Mouse (Mus musculus) embryonic facial prominence, embryonic 15.5 days (tissue): ENCODE measurements around the gene Tnfrsf26. TPM values are rescaled to one million over a fixed set of nuclear protein-coding genes. Genes with fewer than 3 reads are reported as not detected.

Source experiments
- ATAC-seq: fragments of 200-750 bp; cut with Nextera tagmentation; 2 replicates; pipeline ENCODE4 v1.8.0; 2017; ENCODE audit warnings: low read depth, moderate TSS enrichment; ENCODE audit not compliant: insufficient number of reproducible peaks, low FRiP score, low TSS enrichment
- H3K27ac ChIP-seq: fragments of 300-500 bp; sonication (generic); replicated peaks from 2 replicates; pipeline ENCODE4 v1.5.1; 2015; ENCODE audit warnings: mild to moderate bottlenecking, inconsistent platforms
- H3K27me3 ChIP-seq: fragments of 300-500 bp; sonication (generic); 2 replicates; pipeline ENCODE4 v1.6.1; 2015; ENCODE audit warnings: inconsistent platforms
- H3K36me3 ChIP-seq: fragments of 300-500 bp; sonication (generic); 2 replicates; pipeline ENCODE4 v1.6.1; 2015; ENCODE audit warnings: mild to moderate bottlenecking, inconsistent platforms
- H3K4me1 ChIP-seq: fragments of 300-500 bp; sonication (generic); 2 replicates; pipeline ENCODE4 v1.6.1; 2015; ENCODE audit warnings: inconsistent platforms
- H3K4me2 ChIP-seq: fragments of 300-500 bp; sonication (generic); replicated peaks from 2 replicates; pipeline ENCODE4 v1.6.1; 2015; ENCODE audit warnings: mild to moderate bottlenecking, inconsistent platforms
- H3K4me3 ChIP-seq: fragments of 300-500 bp; sonication (generic); replicated peaks from 2 replicates; pipeline ENCODE4 v1.5.1; 2015; ENCODE audit warnings: mild to moderate bottlenecking, inconsistent platforms
- H3K9ac ChIP-seq: fragments of 300-500 bp; sonication (generic); 2 replicates; pipeline ENCODE4 v1.6.1; 2015; ENCODE audit warnings: inconsistent platforms
- H3K9me3 ChIP-seq: fragments of 300-500 bp; sonication (generic); replicated peaks from 2 replicates; pipeline ENCODE4 v1.6.1; 2016; ENCODE audit warnings: inconsistent platforms
- WGBS: fragments of 180-500 bp; shearing (Covaris S2); methylation state at CpG from one replicate; pipeline ENCODE4 v1.1.7; 2015; 5-methylcytosine and 5-hydroxymethylcytosine counted together
- polyA plus RNA-seq: library from polyadenylated mRNA; unstranded; fragments of >200 nt; fragmentation: Nextera tagmentation; extraction: Ambion mirVana; gene quantifications from 2 replicates; pipeline ENCODE4 v1.2.1, GENCODE M21; 2015

Gene Tnfrsf26
- polyA plus RNA-seq, 1 experiment from 2014 or later: 1.4 TPM

DNA sequence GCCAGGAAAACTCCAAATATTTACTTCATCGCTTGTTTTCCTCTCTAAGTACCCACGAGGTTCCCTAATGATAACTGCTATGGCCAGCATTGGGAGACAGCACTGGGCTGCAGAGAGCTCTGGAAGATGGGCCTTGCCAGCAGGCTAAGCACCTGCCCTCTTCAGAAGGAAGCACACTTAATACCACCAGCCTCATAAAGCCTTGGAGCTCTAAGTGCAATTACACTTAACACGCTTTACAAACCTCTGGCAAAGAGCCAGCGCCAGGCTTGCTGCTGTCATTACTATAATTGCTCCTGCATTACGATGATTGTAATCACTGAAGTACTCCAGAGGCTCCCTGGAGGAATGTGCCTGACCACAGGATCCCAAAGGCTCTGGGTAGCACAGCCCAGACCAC lies 33.7 kb downstream of the Tnfrsf26 start:
- H3K36me3 ChIP-seq: peaks cover 20% of the 10 kb centered on the region
- ATAC-seq: no peak
- H3K9me3 ChIP-seq: no peaks in the 10 kb centered on the region
- H3K9ac ChIP-seq: no peak overlapping the region
- H3K4me1 ChIP-seq: peaks cover 29% of the 10 kb centered on the region
- H3K4me3 ChIP-seq: no peak overlapping the region
- H3K27ac ChIP-seq: no peak overlapping the region
- no peaks in the 10 kb centered on the region for H3K27me3 ChIP-seq
- H3K4me2 ChIP-seq: no peak overlapping the region
- 59% methylated on average over 5 of the region's 5 CpGs for WGBS

DNA sequence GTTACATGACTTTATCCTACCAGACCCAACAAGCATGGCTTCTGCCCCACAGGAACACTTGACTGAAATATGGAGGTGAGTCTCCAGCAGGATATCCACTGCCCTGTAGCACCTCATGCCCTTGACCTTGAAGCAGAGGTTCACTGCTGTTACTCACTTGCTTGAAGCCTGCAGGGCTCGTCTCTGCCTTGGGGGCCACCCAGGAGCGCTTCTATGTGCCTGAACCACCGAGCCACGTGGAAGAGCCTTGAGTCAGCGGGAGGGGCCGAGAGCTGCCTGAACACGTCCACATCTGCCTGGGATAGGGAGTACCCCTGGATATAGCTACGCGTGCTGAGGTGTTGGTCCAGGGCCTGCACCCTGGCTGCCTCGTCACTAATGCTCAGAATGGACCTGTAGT lies 36.3 kb downstream of the Tnfrsf26 start:
- no peaks in the 10 kb centered on the region for H3K27me3 ChIP-seq
- no peak overlapping the region for H3K4me3 ChIP-seq
- no peak overlapping the region for H3K4me2 ChIP-seq
- H3K27ac ChIP-seq: no peak overlapping the region
- no peak overlapping the region for H3K9ac ChIP-seq
- H3K36me3 ChIP-seq: peaks cover 45% of the 10 kb centered on the region
- no peak for ATAC-seq
- no peaks in the 10 kb centered on the region for H3K9me3 ChIP-seq
- peaks cover 14% of the 10 kb centered on the region for H3K4me1 ChIP-seq
- 69% methylated on average over 10 of the region's 10 CpGs for WGBS

- Histone ChIP-seq H3K4me2 (no peak overlapping the region), H3K4me1 (no peaks in the 10 kb centered on the region), H3K9ac (no peak overlapping the region), H3K4me3 (no peak overlapping the region), H3K9me3 (no peaks in the 10 kb centered on the region), H3K27me3 (no peaks in the 10 kb centered on the region), H3K36me3 (peaks cover 80% of the 10 kb centered on the region), H3K27ac (no peak overlapping the region)
- no peak for ATAC-seq
- WGBS: 89% methylated on average over 4 of the region's 4 CpGs
Observed at GRCm38 (mm10) chr7:143588006-143588405, 40.5 kb downstream of the Tnfrsf26 start.

DNA sequence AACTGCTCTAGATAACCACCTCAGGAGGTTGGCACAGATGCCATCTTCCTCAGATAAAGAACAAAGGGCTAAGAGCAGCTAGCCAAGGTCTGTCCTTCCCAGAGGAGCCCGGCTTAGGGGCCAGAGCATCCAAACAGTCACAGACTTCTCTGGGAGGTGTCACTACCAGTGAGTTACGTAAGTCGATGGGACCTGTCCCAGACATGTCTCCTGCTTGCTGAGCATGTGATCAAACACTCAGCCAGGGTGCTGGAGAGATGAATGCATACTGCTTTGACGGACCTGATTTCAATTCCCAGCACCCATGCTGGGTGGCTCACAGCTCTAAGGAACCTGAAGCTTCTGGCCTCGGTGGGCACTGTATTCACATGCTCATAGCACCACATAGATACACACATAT lies 40.9 kb downstream of the Tnfrsf26 start:
- Histone ChIP-seq H3K4me3 (no peak overlapping the region), H3K9ac (no peak overlapping the region), H3K4me1 (no peaks in the 10 kb centered on the region), H3K4me2 (no peak overlapping the region), H3K9me3 (no peaks in the 10 kb centered on the region), H3K27ac (no peak overlapping the region), H3K36me3 (peaks cover 84% of the 10 kb centered on the region), H3K27me3 (no peaks in the 10 kb centered on the region)
- no peak for ATAC-seq
- WGBS: 85% methylated on average over 5 of the region's 5 CpGs

DNA sequence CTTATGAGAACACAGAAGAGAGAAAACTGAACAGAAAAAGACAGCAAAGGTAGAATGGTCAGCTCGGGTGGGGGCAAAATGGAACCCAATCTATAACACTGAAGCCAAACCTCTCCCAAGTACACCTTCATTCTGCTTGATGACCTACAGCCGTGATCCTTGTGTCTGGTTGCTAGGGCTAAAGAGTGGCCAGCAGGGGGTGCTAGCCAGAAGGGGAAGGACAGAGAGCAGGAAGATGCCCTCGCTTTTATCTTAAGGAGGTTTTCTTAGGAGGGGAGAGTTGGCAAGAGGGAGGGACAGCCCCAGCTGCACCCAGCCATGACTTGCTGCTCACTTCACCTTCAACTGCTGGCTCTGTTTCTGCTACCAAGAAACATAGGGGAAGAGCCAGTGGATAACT lies 44.6 kb downstream of the Tnfrsf26 start:
- 30% methylated on average over 3 of the region's 3 CpGs for WGBS
- no peak for ATAC-seq

DNA sequence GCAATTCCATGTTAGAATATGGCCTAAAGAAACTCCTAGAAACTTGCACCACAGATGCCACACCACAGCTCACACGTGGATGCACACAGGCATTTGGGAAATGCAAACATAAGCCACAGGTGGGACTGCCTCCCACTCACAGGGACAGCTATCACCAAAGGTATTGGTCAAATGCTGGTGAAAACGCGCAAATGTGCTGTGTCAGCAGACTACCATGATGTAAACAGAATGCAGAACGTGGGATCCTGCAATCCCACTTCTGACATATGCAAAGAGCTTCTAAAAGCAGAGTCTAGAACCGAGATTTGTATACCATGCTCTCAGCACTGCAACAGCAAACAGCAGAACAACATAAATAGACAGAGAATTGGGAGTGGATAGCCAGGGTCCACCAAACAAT lies 45.5 kb downstream of the Tnfrsf26 start:
- Histone ChIP-seq H3K9ac (no peak overlapping the region), H3K27me3 (no peaks in the 10 kb centered on the region), H3K9me3 (no peaks in the 10 kb centered on the region), H3K4me2 (no peak overlapping the region), H3K4me3 (no peak overlapping the region), H3K27ac (no peak overlapping the region), H3K36me3 (peaks cover 89% of the 10 kb centered on the region), H3K4me1 (no peaks in the 10 kb centered on the region)
- no peak for ATAC-seq
- WGBS: 90% methylated on average over 5 of the region's 5 CpGs

More for the DNA sequence above, 44.6 kb downstream of the Tnfrsf26 start:
- H3K4me1 ChIP-seq: no peaks in the 10 kb centered on the region
- no peak overlapping the region for H3K9ac ChIP-seq
- H3K9me3 ChIP-seq: no peaks in the 10 kb centered on the region
- no peaks in the 10 kb centered on the region for H3K27me3 ChIP-seq
- no peak overlapping the region for H3K27ac ChIP-seq
- no peak overlapping the region for H3K4me3 ChIP-seq
- H3K36me3 ChIP-seq: peaks cover 89% of the 10 kb centered on the region
- H3K4me2 ChIP-seq: no peak overlapping the region

DNA sequence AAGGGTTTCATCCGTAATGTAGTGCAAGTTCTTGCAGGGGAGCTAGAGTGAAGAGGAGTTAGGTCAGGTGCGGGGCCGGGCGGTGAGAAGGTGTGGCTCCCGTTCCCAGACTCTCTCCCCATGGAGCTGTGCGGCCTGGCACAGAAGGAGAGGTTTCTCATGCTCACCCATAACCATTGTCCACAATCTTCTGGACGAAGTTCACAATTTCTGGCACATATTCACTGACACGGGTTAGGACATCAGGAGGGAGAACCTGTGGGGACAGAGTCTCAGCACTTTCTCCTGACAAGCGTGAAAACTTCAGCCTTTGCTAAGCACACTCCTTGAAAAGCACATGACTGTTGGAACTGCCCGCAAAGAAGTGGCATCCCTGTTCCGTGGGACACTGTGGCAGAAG lies 52.8 kb downstream of the Tnfrsf26 start:
- H3K27ac ChIP-seq: no peak overlapping the region
- no peak overlapping the region for H3K4me2 ChIP-seq
- ATAC-seq: no peak
- 94% methylated on average over 11 of the region's 11 CpGs for WGBS
- H3K4me1 ChIP-seq: no peaks in the 10 kb centered on the region
- H3K36me3 ChIP-seq: peaks cover 94% of the 10 kb centered on the region
- H3K9me3 ChIP-seq: no peaks in the 10 kb centered on the region
- H3K27me3 ChIP-seq: no peaks in the 10 kb centered on the region
- no peak overlapping the region for H3K4me3 ChIP-seq
- no peak overlapping the region for H3K9ac ChIP-seq

DNA sequence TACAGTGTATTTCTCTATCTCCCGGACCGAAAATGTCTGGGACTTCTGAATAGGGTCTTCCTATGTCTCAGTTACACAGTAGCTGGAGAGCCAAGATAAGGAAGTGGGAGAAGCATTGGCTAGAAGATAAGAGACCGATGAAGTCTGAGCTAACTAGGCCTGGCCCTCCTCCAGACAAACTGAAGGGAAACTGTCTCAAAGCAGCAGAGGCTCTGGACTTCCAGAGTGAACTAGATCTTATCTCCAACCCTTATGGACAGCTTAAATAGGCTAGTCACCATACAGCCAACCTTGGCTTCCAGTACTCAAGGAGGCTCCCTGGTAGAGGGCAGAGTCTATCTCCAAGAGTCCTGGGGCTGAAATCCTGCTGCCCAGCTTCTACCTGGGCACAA lies 62.9 kb downstream of the Tnfrsf26 start:
- Histone ChIP-seq H3K27ac (no peak overlapping the region), H3K27me3 (no peaks in the 10 kb centered on the region), H3K9me3 (no peaks in the 10 kb centered on the region), H3K4me2 (no peak overlapping the region), H3K36me3 (peaks cover 96% of the 10 kb centered on the region), H3K4me1 (no peaks in the 10 kb centered on the region), H3K4me3 (no peak overlapping the region), H3K9ac (no peak overlapping the region)
- 94% methylated on average over 3 of the region's 3 CpGs for WGBS
- ATAC-seq: no peak

DNA sequence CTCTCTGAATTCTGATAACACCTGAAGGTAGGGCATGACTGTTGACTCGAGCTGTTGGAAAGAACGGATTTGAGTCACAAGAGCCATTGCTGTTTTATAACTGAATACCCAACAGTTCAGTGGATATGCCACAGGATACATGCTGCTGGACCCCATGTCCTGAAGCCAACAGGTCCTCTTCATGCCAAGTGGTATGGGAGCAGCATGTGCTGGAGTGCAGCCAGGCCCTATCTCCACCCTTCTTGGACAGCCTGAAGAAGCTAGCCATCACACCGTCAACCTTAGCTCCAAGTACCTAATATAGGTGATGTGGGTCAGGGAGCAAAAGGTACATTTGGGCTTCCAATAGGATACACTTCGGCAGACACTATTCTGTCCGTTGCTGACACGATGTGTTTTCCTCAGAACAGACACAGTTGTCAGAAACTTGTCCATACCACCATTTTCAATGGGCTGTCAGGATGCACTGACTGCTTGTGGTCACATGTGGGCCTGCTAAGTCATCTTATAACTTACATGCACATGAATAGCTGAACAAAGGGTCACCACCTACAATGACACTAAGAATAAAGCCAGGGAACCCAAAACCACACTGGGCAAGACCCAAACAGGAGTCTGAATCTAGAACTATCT lies 63.4 kb downstream of the Tnfrsf26 start:
- ATAC-seq: no peak
- Histone ChIP-seq H3K4me1 (no peaks in the 10 kb centered on the region), H3K4me3 (no peak overlapping the region), H3K36me3 (peaks cover 96% of the 10 kb centered on the region), H3K4me2 (no peak overlapping the region), H3K9me3 (no peaks in the 10 kb centered on the region), H3K27me3 (no peaks in the 10 kb centered on the region), H3K27ac (no peak overlapping the region), H3K9ac (no peak overlapping the region)
- 92% methylated on average over 6 of the region's 6 CpGs for WGBS

- Histone ChIP-seq H3K4me3 (no peak overlapping the region), H3K4me2 (no peak overlapping the region), H3K4me1 (no peaks in the 10 kb centered on the region), H3K9me3 (no peaks in the 10 kb centered on the region), H3K9ac (no peak overlapping the region), H3K27me3 (no peaks in the 10 kb centered on the region), H3K36me3 (peaks cover 95% of the 10 kb centered on the region), H3K27ac (no peak overlapping the region)
- ATAC-seq: no peak
- WGBS: 73% methylated on average over 5 of the region's 5 CpGs
Observed at GRCm38 (mm10) chr7:143563787-143564186, 64.7 kb downstream of the Tnfrsf26 start.
